Mouse (Mus musculus) left cerebral cortex, adult 11 months (tissue): ENCODE results near the gene Slc16a5.
A peak's percentile ranks its signal among the peaks of the same experiment; 100 is the strongest.
"Not testable (repeated sequence)": the region's sequence is repeated elsewhere in the genome, so short reads cannot be mapped to it uniquely, and the experiment has no call there.

ENCODE experiments used
- DNase-seq: peaks from one replicate; pipeline ENCODE4 v3.0.0; 2022; ENCODE audit warnings: low spot score

Slc16a5 gene

GRCm38 (mm10) chr11:115448075-115448474, 14.2 kb upstream of the Slc16a5 start:
- no peak for DNase-seq

DNA sequence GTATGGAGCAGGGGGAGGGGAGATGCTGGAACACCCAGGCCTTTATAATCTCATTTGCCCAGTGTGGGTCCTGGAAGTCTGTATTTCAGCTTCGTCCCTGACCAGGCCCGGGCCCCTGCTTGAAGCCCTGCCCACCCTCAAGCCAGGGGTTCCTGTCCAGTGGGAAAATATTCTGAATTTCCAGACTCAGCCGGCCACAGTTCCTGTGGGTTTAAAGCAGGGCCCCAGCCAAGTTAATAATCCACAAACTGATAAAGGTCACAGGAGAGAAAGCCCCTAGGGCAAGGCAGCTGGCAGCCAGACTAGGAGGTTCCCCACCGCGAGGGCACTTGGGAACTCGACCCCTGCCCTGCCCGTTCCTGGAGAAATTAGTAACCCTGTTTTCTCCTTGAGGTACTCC, 13.3 kb upstream of the Slc16a5 start:
- DNase-seq, result no peak

DNA sequence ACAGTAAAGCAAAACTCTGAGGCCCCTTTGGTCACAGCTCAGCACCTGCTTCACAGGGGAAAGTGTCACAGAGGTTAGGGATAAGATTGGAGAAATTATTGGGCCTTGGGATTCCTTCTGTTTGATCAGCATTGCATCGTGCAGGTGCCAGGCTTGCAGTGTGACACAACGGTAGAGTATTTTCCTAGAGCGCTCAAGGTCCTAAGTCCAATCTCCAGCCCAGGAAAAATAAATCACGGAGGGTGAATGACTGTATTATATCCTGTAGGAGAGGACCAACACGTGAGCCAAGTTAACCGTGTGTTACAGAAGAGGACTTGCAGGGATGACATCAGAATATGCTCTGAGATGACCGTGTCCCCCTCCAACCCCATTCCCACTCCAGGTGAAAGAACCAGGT, 12.1 kb upstream of the Slc16a5 start:
- DNase-seq, result no peak

GRCm38 (mm10) chr11:115451781-115452241, 10.5 kb upstream of the Slc16a5 start:
- DNase-seq, result no peak

- DNase-seq, result no peak
These were observed 9.9 kb upstream of the Slc16a5 start for GRCm38 (mm10) chr11:115452281-115452860.

DNA sequence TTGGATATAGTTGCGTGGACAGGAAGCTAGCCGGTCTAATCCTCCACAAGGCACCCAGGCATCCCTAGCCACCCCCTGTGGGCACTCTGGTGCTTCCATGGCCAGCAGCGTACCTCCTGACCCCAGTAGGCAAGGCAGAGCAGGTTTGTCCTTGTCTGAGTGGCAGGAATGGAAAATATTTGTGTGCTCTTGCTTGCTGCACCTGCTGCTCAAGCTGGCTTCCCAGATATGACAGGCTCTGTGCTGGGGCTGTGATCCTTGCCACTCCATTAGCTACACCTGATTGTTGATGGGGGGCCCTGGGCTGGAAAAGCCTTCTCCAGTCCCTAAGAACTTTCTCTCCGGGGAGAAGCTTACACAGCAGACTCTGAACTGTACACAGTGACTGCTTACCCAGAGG, 9.0 kb upstream of the Slc16a5 start:
- DNase-seq, result no peak

- not testable (repeated sequence) for DNase-seq
These were observed 7.5 kb upstream of the Slc16a5 start for GRCm38 (mm10) chr11:115454822-115455221.

GRCm38 (mm10) chr11:115455619-115456018, 6.7 kb upstream of the Slc16a5 start:
- no peak for DNase-seq

DNA sequence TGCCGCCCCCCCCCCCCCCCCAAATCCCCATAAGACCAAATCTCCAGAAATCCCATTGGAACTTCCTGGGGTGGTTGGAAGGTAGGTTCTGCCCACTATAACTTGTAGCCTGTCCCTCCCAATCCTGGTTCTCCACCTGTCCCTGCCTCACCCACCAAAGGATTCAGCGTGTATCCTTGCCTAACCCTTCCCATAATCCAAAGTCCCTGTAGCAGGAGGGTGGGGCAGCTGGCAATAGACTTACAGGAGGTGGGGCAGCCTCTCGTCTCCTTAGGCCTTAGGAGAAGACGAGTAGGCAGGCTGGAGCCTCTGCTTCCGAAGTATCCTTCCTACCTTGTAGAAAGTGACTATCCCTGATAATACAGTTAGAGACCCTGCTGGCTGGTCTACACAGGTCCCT, 6.1 kb upstream of the Slc16a5 start:
- no peak for DNase-seq

- no peak for DNase-seq
These were observed 4.9 kb upstream of the Slc16a5 start for GRCm38 (mm10) chr11:115457405-115457804.

GRCm38 (mm10) chr11:115460976-115461375, 1.3 kb upstream of the Slc16a5 start:
- DNase-seq, result no peak

DNA sequence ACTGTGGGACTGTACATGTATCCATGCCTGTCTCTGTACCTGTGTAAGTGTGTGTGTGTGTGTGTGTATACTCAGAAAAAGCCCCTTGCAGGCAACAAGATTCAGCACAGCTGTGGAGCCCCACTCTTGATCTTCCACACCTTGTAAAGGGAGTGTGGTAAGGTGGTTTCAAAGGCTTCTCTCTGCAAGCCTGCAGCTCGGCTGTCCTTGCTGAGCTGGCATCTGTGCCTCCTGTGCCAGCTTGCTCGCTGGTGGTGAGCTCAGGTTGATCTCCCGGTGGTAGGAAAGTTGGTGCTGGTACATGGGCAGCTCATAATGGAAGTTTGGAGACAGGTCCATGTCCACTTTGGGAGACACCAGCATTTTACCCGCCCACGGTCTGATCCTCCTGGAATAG, 430 bp upstream of the Slc16a5 start:
- DNase-seq, result no peak

- no peak for DNase-seq
These were observed 1.1 kb downstream of the Slc16a5 start for GRCm38 (mm10) chr11:115463397-115463796.

DNA sequence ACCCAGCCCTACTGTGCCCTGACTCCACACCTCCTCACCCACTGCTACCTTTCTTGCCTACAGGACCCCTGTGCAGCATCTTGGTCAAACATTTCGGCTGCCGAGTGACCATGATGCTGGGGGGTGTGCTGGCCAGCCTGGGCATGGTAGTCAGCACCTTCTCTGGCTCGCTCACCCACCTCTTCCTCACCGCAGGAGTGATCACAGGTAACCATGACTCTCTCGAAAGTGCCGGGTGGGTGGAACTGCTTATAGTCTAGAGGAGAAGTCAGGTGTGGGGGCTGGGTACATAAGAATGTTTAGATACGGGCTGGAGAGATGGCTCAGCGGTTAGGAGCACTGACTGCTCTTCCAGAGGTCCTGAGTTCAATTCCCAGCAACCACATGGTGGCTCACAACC, 2.6 kb downstream of the Slc16a5 start:
- no peak for DNase-seq

- no peak for DNase-seq
These were observed 4.9 kb downstream of the Slc16a5 start for GRCm38 (mm10) chr11:115467217-115467618.

- DNase-seq, result no peak
These were observed 9.9 kb downstream of the Slc16a5 start for GRCm38 (mm10) chr11:115472183-115472582.

GRCm38 (mm10) chr11:115473626-115474275, 11.5 kb downstream of the Slc16a5 start:
- peak; percentile 94 for DNase-seq

DNA sequence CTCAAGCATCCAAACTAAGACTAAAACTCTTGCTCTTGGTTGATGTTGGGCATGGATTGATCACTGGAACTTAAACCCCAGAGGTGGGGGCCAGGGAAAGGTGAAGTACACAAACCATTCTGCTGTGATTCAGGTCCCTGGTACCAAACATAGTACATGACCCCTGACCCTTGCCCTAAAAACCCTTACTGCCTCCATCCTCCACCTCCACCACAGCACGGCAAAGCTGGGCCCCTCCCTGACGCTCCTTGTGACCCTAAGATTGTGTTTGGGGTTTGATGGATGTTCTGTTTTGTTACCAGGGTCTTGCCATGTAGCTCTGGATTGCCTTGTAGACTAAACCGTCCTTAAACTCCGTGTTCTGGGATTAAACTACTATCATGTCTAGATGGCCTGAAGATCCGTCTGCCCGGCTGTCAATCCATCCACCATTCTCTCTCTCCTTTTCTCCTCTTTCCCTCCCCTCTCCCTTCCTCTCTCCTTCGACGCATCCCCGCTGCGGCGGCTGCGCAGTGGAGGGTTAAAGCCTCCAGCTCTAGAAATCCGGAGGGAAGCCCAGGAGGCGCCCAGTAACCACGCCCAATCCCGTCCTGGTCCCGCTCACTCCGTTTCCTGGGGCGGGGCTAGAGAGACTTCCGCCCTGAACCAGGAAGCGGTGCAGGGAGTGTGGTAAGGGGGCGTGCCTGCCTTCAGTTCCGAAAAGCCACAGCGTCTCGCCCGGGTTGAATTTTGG, 12.9 kb downstream of the Slc16a5 start, which contains the start of gene Armc7:
TSS of gene Armc7 (plus strand) at position 643 of the 733 bp plus-strand sequence.
- peak; percentile 85 for DNase-seq

- DNase-seq, result no peak
These were observed 13.5 kb downstream of the Slc16a5 start for GRCm38 (mm10) chr11:115475758-115476237.

- not testable (repeated sequence) for DNase-seq
These were observed 14.4 kb downstream of the Slc16a5 start for GRCm38 (mm10) chr11:115476630-115477029.

DNA sequence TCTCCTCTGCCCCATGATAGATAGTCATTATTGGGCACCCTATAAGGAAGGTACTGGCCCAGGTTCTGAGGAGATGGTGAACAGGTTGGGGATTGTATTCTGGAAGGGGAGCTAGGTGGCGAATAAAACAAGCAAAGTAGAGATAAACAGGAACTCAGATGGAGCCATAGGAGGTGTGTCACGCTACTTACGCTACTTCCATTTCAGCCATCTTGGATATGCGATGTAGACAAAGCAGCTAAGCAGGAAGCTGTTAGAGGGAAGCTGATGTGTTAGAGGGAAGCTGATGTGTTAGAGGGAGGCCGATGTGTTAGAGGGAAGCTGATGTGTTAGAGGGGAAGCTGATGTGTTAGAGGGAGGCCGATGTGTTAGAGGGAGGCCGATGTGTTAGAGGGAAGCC, 15.1 kb downstream of the Slc16a5 start:
- DNase-seq, result not testable (repeated sequence)

- no peak for DNase-seq
These were observed 16.1 kb downstream of the Slc16a5 start for GRCm38 (mm10) chr11:115478296-115478938.
